Mouse (Mus musculus) hindbrain, postnatal 0 days (tissue): ENCODE data around the gene Reep3. TPM values are rescaled to one million over a fixed set of nuclear protein-coding genes. Genes with fewer than 3 reads are reported as not detected.
"Not testable (repeated sequence)": the region's sequence is repeated elsewhere in the genome, so short reads cannot be mapped to it uniquely, and the experiment has no call there.

Source experiments
- ATAC-seq: fragments of 200-750 bp; cut with Nextera tagmentation; 2 replicates; pipeline ENCODE4 v1.8.0; 2017; ENCODE audit warnings: mild to moderate bottlenecking, moderate TSS enrichment, moderate library complexity
- DNase-seq: peaks from one replicate; pipeline ENCODE4 v3.0.0-alpha.2; 2015; ENCODE audit warnings: low spot score
- H3K27ac ChIP-seq: fragments of 300-500 bp; sonication (generic); 2 replicates; pipeline ENCODE4 v1.5.1; 2014; ENCODE audit warnings: mild to moderate bottlenecking
- H3K27me3 ChIP-seq: fragments of 300-500 bp; sonication (generic); 2 replicates; pipeline ENCODE4 v1.6.1; 2014; ENCODE audit warnings: low read length, mixed read lengths; ENCODE audit not compliant: insufficient read depth
- H3K36me3 ChIP-seq: fragments of 300-500 bp; sonication (generic); 2 replicates; pipeline ENCODE4 v1.6.1; 2014; ENCODE audit warnings: low read length, mixed read lengths; ENCODE audit not compliant: insufficient read depth
- H3K4me1 ChIP-seq: fragments of 300-500 bp; sonication (generic); 2 replicates; pipeline ENCODE4 v1.6.1; 2014; ENCODE audit warnings: antibody characterized with exemption, low read length, mixed read lengths; ENCODE audit not compliant: insufficient read depth
- H3K4me2 ChIP-seq: fragments of 300-500 bp; sonication (generic); 2 replicates; pipeline ENCODE4 v1.6.1; 2014; ENCODE audit warnings: low read depth, mild to moderate bottlenecking, low read length, moderate library complexity, mixed read lengths
- H3K4me3 ChIP-seq: fragments of 300-500 bp; sonication (generic); 2 replicates; pipeline ENCODE4 v1.5.1; 2014; ENCODE audit warnings: low read length
- H3K9ac ChIP-seq: fragments of 300-500 bp; sonication (generic); replicated peaks from 2 replicates; pipeline ENCODE4 v1.6.1; 2014; ENCODE audit warnings: mild to moderate bottlenecking, low read length, moderate library complexity, mixed read lengths
- H3K9me3 ChIP-seq: fragments of 300-500 bp; sonication (generic); 2 replicates; pipeline ENCODE4 v1.6.1; 2016; ENCODE audit warnings: low read length, mixed read lengths
- CTCF ChIP-seq: IDR thresholded peaks from 2 replicates; pipeline ENCODE4 v1.5.1; 2016; ENCODE audit warnings: antibody characterized with exemption, control low read depth, low read depth
- WGBS: fragments of 180-500 bp; shearing (Covaris S2); extraction: QIAGEN DNeasy Blood & Tissue Kit; methylation state at CpG from one replicate; pipeline ENCODE4 v1.1.7; 2014; 5-methylcytosine and 5-hydroxymethylcytosine counted together
- polyA plus RNA-seq: library from polyadenylated mRNA; unstranded; fragments of >200 nt; fragmentation: Nextera tagmentation; extraction: Ambion mirVana; gene quantifications from 2 replicates; pipeline ENCODE4 v1.2.1, GENCODE M21; 2015
- total RNA-seq: library from RNA; depleted of rRNA; stranded (reverse); fragments of >200 nt; gene quantifications from 2 replicates; pipeline ENCODE4 v1.2.3, GENCODE M21; 2014

Gene Reep3
- total and polyA plus RNA-seq, 2 experiments from 2014 or later: 33.9 to 36.2 TPM

DNA sequence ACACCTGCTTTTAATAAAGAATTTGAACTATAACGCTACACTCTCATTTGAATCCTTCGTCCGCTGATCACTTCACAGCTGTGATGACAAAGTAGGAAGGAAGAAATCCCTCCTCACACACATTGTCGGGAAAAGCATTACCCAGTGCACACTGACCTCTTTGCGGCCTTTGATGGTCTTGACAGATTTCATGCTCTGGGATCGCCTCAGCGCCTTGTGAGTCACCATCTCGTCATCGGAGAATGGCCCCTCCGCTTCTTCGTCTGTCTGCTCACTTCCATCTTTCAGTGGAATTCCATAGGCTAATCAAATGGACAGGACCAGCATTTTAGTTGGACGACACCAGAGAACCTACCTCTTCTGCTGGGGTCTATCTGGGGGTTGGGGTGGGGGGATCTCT is 82.0 kb downstream of the Reep3 start:
- H3K4me1 ChIP-seq: peaks cover 3% of the 10 kb centered on the region; the same call in 1 of the 2 replicates
- ATAC-seq (no peak), DNase-seq (no peak)
- H3K4me3 ChIP-seq: no peak overlapping the region
- H3K27me3 ChIP-seq: no peaks in the 10 kb centered on the region
- H3K36me3 ChIP-seq: no peaks in the 10 kb centered on the region; the same call in 1 of the 2 replicates
- TF ChIP-seq CTCF: no peak
- no peaks in the 10 kb centered on the region for H3K9me3 ChIP-seq
- WGBS: 88% methylated on average over 12 of the region's 12 CpGs
- H3K9ac ChIP-seq: no peak overlapping the region
- no peak overlapping the region for H3K4me2 ChIP-seq
- H3K27ac ChIP-seq: no peak overlapping the region

DNA sequence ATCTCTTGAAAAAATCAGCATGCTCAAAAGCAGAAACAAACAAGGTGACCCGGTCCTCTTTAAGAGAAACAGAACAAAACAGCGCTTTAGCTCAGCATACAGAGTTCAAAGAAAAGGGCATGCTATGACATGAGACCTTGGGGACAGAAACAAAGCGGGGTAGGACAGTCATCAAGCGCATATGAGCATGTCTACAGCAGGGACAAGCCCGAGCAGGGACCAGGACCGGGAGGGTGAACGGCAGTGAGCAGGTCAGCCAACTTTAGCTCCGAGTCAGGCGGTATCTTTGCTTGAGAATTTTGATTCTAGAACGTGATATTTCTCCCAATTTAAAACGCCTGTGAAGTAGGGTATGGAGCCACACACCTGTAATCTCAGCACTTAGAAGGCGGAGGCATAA is 86.2 kb downstream of the Reep3 start:
- ATAC-seq: no peak
- Histone ChIP-seq H3K4me1 (no peaks in the 10 kb centered on the region), H3K9ac (no peak overlapping the region), H3K27me3 (no peaks in the 10 kb centered on the region), H3K4me3 (no peak overlapping the region), H3K4me2 (no peak overlapping the region), H3K9me3 (no peaks in the 10 kb centered on the region), H3K27ac (no peak overlapping the region), H3K36me3 (no peaks in the 10 kb centered on the region; the same call in 1 of the 2 replicates)
- no peak for DNase-seq
- 88% methylated on average over 12 of the region's 12 CpGs for WGBS
- TF ChIP-seq CTCF: no peak

DNA sequence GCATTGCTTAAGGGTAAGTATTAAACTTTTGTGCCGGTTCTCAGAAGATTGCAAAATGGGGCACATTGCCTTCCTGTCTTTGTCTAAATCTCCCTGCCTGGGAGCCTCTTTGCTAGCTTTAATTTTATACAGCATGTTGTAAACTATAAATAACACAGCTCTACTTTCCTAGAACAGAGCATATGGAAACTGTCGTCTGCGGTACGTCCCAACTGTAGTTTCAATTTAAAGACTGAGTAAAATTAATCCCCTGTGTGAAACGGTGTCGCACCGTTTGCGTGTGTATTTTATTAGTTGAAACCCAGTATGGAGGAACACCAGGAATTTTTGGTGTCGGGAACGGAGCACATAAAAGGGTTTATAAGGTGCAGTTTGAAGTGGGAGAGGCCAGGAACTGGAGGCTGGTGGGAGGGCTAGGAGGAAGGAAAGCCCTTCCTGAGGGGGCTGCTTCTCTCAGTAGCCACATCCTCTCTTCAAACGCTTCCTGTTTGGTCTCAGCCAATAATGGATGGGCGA is 92.2 kb downstream of the Reep3 start:
- H3K4me2 ChIP-seq: peak overlapping the region; percentile 70
- no peak for DNase-seq
- H3K9ac ChIP-seq: no peak overlapping the region
- ATAC-seq: no peak
- no peaks in the 10 kb centered on the region for H3K36me3 ChIP-seq
- no peaks in the 10 kb centered on the region for H3K27me3 ChIP-seq
- no peak for TF ChIP-seq CTCF
- peaks cover 14% of the 10 kb centered on the region for H3K4me1 ChIP-seq
- no peaks in the 10 kb centered on the region for H3K9me3 ChIP-seq
- H3K27ac ChIP-seq: peak overlapping the region; percentile 85
- WGBS: 10% methylated on average over 12 of the region's 12 CpGs
- peak overlapping the region; percentile 30 for H3K4me3 ChIP-seq

DNA sequence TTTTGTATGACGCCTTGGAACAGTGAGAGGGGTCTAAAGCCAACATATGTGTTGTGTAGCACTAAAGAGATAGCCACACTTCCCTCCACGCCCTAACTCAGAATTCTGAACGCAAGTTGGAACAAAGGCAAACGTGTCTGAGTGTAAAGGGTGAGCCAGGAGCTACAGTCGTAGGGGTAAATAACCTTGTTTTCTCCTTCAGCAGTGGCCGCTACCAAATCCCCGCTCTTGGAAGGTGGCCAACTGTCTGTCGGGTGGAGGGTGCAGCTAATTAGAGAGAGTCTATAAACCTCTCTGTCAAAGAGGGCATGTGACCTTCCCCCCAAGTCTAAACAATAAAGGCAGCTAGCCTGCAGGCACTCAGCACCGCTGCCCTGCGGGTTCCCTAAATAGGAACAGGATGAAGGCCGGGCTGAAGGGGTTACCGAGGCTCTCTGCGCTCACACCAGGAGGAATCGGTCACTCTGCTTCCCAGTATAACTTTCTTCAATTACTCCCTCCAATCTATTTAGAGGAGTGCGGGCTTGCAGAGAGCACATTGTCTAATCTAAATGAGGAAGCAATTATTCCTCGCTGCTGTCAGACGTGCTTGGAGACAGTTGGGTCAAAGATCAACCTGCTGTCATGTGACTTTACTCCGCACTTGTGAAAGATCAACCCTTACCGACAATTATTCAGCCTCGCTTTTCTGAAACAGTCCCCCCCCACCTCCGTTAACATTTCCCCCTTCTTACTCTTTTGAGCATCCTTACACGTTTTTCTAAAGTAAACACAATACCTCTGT is 92.8 kb downstream of the Reep3 start:
- DNase-seq (peak; percentile 78), ATAC-seq (peak; percentile 74)
- Histone ChIP-seq H3K9ac (peak overlapping the region; percentile 35), H3K4me1 (peaks cover 14% of the 10 kb centered on the region), H3K4me3 (peak overlapping the region; percentile 30), H3K36me3 (no peaks in the 10 kb centered on the region), H3K4me2 (peak overlapping the region; percentile 70), H3K27me3 (no peaks in the 10 kb centered on the region), H3K27ac (peak overlapping the region; percentile 85), H3K9me3 (no peaks in the 10 kb centered on the region)
- no peak for TF ChIP-seq CTCF
- WGBS: 2% methylated on average over 22 of the region's 22 CpGs

DNA sequence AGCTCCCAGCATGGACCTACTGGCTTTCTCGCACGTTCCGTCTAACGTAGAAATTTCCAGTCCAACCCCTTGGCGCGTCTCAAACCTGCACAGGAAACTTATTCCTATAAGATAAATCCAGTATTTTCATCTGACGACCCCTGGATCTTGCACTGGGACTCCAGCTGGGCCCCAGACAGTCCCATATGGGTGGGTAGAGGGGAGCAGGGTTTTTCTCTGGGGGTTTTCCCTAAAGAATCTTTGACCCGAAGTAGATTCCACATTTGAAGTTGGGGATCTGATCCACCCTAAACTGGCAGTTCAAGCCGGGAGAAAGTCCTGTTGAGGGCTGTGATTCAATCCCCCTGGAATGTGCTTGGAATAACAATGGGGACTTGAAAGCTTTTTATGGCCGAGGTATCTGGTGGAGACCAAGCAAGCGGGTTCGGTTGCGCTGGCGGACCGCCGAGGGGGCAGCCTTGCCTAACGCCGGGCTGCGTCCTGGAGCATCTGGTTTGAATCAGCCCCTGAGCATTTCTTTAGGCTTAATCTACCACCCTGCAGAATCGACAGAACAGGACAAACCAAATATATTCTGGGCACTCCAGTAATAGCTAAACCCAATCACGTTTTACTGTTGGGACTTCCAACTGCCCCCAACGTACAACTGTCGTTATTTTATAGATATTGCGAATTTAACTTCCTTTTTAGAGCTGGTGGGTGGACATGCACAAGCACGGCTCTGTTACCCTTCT is 93.6 kb downstream of the Reep3 start:
- H3K36me3 ChIP-seq: no peaks in the 10 kb centered on the region
- H3K4me3 ChIP-seq: peak overlapping the region; percentile 30
- peak overlapping the region; percentile 70 for H3K4me2 ChIP-seq
- WGBS: 3% methylated on average over 25 of the region's 25 CpGs
- peak overlapping the region; percentile 36; the same call in 1 of the 2 replicates for H3K9ac ChIP-seq
- no peak for TF ChIP-seq CTCF
- DNase-seq: peak; percentile 71
- ATAC-seq: peak; percentile 66
- H3K27me3 ChIP-seq: no peaks in the 10 kb centered on the region
- peaks cover 14% of the 10 kb centered on the region for H3K4me1 ChIP-seq
- H3K27ac ChIP-seq: peak overlapping the region; percentile 85
- H3K9me3 ChIP-seq: no peaks in the 10 kb centered on the region

DNA sequence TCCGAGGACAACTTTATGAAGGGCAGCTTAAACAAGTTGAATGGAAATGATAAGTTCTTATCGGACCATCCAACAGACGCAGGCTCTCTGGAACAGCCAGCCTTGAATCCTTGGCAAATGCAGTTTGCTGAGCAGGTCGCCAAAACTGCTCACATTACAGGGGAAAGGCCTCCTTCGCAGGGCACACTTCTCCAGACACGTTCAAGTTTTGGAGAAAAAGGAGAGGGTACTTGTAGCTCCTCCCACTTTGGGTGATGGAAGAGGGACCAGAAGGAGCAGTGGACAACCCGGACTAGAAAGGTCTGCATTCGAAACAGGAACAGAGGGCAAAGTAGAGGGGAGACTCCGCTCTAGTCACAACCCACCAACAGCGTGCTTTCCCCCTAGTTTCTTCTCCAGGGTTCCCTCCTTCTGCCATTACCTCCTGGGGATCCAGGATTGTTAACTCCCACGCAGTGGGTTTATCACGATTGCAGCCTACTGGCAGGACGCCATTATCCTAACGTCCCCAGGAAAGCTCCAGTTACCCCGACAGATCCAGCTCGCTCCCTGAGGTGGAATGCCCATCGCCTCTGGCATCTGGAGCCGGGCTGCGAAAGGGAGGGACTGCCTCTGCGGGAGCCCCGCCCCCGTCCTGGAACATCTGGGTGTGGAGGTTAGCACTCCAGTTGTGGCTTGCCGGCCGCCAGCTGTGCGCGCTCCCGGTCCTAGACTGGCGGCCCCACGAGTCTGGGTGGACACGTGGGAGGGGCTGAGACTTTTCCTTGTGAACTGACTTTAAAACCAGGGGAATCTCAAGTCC is 94.3 kb downstream of the Reep3 start:
- H3K27me3 ChIP-seq: no peaks in the 10 kb centered on the region
- peaks cover 14% of the 10 kb centered on the region for H3K4me1 ChIP-seq
- H3K9ac ChIP-seq: peak overlapping the region; percentile 36
- ATAC-seq (peak; percentile 42), DNase-seq (peak; percentile 36)
- H3K27ac ChIP-seq: peak overlapping the region; percentile 85
- peak overlapping the region; percentile 70 for H3K4me2 ChIP-seq
- H3K9me3 ChIP-seq: no peaks in the 10 kb centered on the region
- no peak for TF ChIP-seq CTCF
- H3K4me3 ChIP-seq: peak overlapping the region; percentile 30
- H3K36me3 ChIP-seq: no peaks in the 10 kb centered on the region
- 11% methylated on average over 30 of the region's 30 CpGs for WGBS

DNA sequence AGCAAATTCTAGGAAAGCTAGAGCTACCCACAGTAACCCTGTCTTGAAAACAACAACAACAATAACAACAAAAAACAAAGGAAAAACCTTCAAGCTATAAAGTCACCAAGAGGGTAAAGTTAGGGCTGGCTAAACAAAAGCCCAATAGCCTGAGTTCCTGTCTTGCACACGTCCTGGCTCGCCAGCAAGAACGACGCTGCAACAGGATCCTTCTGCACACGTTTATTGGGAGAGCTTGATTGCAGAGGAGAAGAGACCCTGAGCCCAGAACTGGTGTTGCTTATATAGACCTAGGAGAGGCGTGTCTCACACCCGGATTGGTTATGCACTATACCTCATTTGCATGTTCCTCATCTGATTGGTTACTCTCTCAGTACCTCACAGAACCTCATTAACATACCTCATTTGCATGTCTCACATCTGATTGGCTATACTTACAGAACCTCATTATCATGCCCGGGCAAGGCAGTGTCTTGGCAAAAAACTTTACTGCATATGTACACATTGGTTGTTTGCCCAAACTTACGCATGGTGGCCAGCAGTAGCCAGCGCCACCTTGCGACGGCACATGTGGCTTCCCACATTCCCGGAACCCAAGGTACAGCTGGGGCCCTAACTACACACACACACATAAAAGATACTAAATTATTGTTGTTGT is 95.7 kb downstream of the Reep3 start:
- H3K9me3 ChIP-seq, H3K27me3 ChIP-seq, H3K9ac ChIP-seq, H3K27ac ChIP-seq, H3K36me3 ChIP-seq, H3K4me2 ChIP-seq, H3K4me3 ChIP-seq, DNase-seq, ATAC-seq: not testable (repeated sequence)
- WGBS: 94% methylated on average over 13 of the region's 13 CpGs
- H3K4me1 ChIP-seq: peaks cover 14% of the 10 kb centered on the region
